Mouse (Mus musculus) cortical plate, adult 2 months (tissue): ENCODE data around the gene Dysf. TPM values are rescaled to one million over a fixed set of nuclear protein-coding genes. Genes with fewer than 3 reads are reported as not detected.
"Not testable (repeated sequence)": the region's sequence is repeated elsewhere in the genome, so short reads cannot be mapped to it uniquely, and the experiment has no call there.

ENCODE experiments used
- H3K27ac ChIP-seq: fragments of 200-500 bp; 2 replicates; pipeline ENCODE4 v1.5.1; 2012; ENCODE audit warnings: low read length, control low read depth, inconsistent platforms; ENCODE audit not compliant: insufficient read depth
- H3K4me1 ChIP-seq: fragments of 200-500 bp; 2 replicates; pipeline ENCODE4 v1.6.1; 2011; ENCODE audit warnings: low read length; ENCODE audit not compliant: control insufficient read depth, insufficient read depth
- H3K4me3 ChIP-seq: fragments of 200-500 bp; 2 replicates; pipeline ENCODE4 v1.5.1; 2011; ENCODE audit warnings: mild to moderate bottlenecking, low read length, control low read depth; ENCODE audit not compliant: insufficient read depth
- CTCF ChIP-seq: fragments of 200-500 bp; IDR thresholded peaks from 2 replicates; pipeline ENCODE4 v1.5.1; 2011; ENCODE audit warnings: mild to moderate bottlenecking, control low read depth, low read length; ENCODE audit not compliant: insufficient read depth; ENCODE audit errors: extremely low read depth
- POLR2A ChIP-seq: fragments of 200-500 bp; IDR thresholded peaks from 2 replicates; pipeline ENCODE4 v1.6.1; 2011; ENCODE audit warnings: mild to moderate bottlenecking, low read length, control low read depth; ENCODE audit not compliant: insufficient read depth; ENCODE audit errors: extremely low read depth
- polyA plus RNA-seq: library from polyadenylated mRNA; depleted of rRNA; stranded (reverse); fragments of >200 nt; gene quantifications from 2 replicates; pipeline ENCODE4 v1.2.3, GENCODE M21; 2012

The Dysf gene
- polyA plus RNA-seq, 1 experiment = 3.7 TPM

- Histone ChIP-seq H3K4me3 (no peak overlapping the region), H3K4me1 (no peaks in the 10 kb centered on the region), H3K27ac (no peak overlapping the region)
- TF ChIP-seq POLR2A (no peak), CTCF (no peak)
These were observed 8.5 kb downstream of the Dysf start for GRCm38 (mm10) chr6:84016851-84017250.

GRCm38 (mm10) chr6:84017392-84017791, 9.0 kb downstream of the Dysf start:
- Histone ChIP-seq H3K4me3 (no peak overlapping the region), H3K27ac (no peak overlapping the region), H3K4me1 (no peaks in the 10 kb centered on the region)
- TF ChIP-seq POLR2A (no peak), CTCF (no peak)

DNA sequence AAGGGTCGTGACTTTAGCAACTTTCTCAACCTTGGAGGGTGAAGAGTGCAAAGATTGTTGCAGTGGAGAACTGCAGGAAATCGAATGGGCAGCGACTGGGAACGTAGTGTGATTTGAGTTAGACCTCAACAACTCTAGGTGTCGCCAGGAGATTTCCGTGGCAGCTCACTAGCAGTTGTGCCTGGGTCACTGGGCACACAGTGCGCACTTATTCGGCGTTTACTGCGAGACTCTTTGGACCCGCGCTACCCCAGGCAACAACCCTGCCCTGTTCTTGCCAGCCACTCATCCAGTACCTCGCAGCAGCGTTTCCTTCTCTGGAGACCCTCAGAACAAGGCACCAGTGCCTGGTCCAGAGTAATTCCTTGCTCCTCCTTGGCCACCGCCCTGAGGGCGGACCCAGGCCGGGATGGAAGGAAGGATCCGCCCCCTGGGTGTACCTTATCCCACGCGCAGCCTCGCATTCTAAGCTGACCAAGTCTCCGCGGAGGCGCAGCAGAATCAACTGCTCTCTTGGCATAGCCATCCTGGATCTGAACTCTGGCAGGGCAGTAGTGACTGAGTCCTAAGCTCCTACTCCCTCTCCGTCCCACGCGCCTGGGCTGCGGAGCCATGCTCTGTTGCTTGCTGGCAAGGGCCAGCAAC, 10.6 kb downstream of the Dysf start:
- TF ChIP-seq CTCF = no peak
- no peak for TF ChIP-seq POLR2A
- H3K27ac ChIP-seq = no peak overlapping the region
- peak overlapping the region; percentile 25 for H3K4me3 ChIP-seq
- H3K4me1 ChIP-seq = no peaks in the 10 kb centered on the region

GRCm38 (mm10) chr6:84020002-84020401, 11.6 kb downstream of the Dysf start:
- no peaks in the 10 kb centered on the region for H3K4me1 ChIP-seq
- no peak overlapping the region for H3K4me3 ChIP-seq
- H3K27ac ChIP-seq = no peak overlapping the region
- TF ChIP-seq POLR2A (no peak), CTCF (no peak)

GRCm38 (mm10) chr6:84021990-84022389, 13.6 kb downstream of the Dysf start:
- H3K27ac ChIP-seq = no peak overlapping the region
- TF ChIP-seq POLR2A (no peak), CTCF (no peak)
- H3K4me3 ChIP-seq = no peak overlapping the region
- H3K4me1 ChIP-seq = no peaks in the 10 kb centered on the region

GRCm38 (mm10) chr6:84025636-84026035, 17.2 kb downstream of the Dysf start:
- H3K4me1 ChIP-seq = no peaks in the 10 kb centered on the region
- TF ChIP-seq CTCF = no peak
- TF ChIP-seq POLR2A = no peak
- no peak overlapping the region for H3K4me3 ChIP-seq
- H3K27ac ChIP-seq = no peak overlapping the region

GRCm38 (mm10) chr6:84028791-84029190, 20.4 kb downstream of the Dysf start:
- no peak overlapping the region for H3K27ac ChIP-seq
- TF ChIP-seq CTCF (no peak), POLR2A (no peak)
- H3K4me1 ChIP-seq = no peaks in the 10 kb centered on the region
- H3K4me3 ChIP-seq = no peak overlapping the region

DNA sequence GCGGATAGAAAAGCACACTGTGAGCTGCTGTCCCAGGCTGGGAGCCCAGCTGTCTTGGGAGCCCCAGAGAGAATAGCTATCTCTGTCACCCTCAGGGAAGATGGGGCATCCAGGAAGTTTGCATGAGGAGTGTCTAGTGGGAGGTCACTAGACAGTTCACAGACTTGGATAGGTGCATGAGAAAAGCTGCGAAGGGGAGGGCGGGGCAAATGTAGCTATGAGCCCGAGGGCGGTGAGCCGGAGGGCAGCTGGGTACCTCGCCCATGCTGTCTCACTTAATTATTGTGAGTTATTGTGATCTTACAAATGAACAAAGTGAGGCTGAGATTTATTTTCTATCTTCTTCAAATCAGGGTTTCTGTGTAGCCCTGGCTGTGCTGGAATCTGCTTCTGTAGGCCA, 21.4 kb downstream of the Dysf start:
- Histone ChIP-seq H3K4me1 (no peaks in the 10 kb centered on the region), H3K27ac (no peak overlapping the region), H3K4me3 (no peak overlapping the region)
- TF ChIP-seq POLR2A (no peak), CTCF (no peak)

DNA sequence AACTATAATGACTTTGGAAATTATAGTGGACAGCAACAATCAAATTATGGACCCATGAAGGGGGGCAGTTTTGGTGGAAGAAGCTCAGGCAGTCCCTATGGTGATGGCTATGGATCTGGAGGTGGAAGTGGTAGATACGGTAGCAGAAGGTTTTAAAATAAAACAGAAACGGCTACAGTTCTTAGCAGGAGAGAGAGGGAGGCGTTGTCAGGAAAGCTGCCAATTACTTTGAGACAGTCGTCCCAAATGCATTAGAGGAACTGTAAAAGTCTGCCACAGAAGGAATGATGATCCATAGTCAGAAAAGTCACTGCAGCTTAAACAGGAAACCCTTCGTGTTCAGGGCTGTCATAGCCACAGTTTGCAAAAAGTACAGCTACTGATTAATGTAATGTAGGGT, 24.1 kb downstream of the Dysf start:
- H3K4me1 ChIP-seq, H3K27ac ChIP-seq, H3K4me3 ChIP-seq: not testable (repeated sequence)

DNA sequence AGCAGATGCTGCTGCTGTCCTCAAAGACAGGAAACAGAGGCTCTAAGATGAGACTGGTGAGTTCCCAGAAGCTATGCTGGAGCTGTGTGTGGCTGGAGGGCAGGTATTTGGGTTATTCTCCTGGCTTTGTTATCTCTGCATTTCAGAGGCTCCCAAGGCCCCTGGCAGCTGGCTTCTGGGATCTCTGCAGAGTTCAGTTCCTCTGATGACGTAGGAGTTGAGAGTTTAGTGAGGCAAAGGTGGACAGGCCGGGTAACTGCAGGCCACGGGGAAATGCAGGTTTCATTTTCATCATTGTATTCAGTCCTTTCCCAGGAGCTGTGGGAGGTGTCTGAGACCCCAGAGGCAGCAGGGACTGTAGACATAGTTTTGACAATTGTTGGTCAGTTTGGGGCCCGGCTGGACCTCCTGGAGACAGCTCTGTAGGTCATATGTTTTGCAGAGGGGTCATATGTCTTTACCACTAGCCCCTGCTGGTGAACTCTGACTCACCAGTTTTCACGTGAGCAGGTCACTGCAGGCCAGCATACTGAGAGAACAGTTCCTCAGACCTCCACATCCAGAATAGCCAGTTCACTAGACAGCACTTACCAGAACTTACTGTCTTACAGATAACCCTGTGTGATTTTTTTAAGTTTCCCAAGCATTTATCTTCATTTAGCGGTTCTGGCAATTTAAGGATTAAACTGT, 35.0 kb downstream of the Dysf start:
- no peaks in the 10 kb centered on the region for H3K4me1 ChIP-seq
- no peak overlapping the region for H3K4me3 ChIP-seq
- H3K27ac ChIP-seq = no peak overlapping the region
- TF ChIP-seq CTCF (no peak), POLR2A (no peak)
